Mouse (Mus musculus) hindbrain, embryonic 13.5 days (tissue): ENCODE measurements around the gene Abi3. TPM values are rescaled to one million over a fixed set of nuclear protein-coding genes. Genes with fewer than 3 reads are reported as not detected.

Source experiments
- ATAC-seq: fragments of 200-750 bp; cut with Nextera tagmentation; 2 replicates; pipeline ENCODE4 v1.8.0; 2017; ENCODE audit warnings: moderate TSS enrichment; ENCODE audit not compliant: low FRiP score
- H3K27ac ChIP-seq: fragments of 300-500 bp; sonication (generic); 2 replicates; pipeline ENCODE4 v1.5.1; 2015; ENCODE audit warnings: inconsistent platforms, mild to moderate bottlenecking, moderate library complexity
- H3K27me3 ChIP-seq: fragments of 300-500 bp; sonication (generic); 2 replicates; pipeline ENCODE4 v1.6.1; 2015; ENCODE audit warnings: mild to moderate bottlenecking, inconsistent platforms
- H3K36me3 ChIP-seq: fragments of 300-500 bp; sonication (generic); 2 replicates; pipeline ENCODE4 v1.6.1; 2015; ENCODE audit warnings: mild to moderate bottlenecking, inconsistent platforms
- H3K4me1 ChIP-seq: fragments of 300-500 bp; sonication (generic); replicated peaks from 2 replicates; pipeline ENCODE4 v1.6.1; 2015; ENCODE audit warnings: inconsistent platforms
- H3K4me2 ChIP-seq: fragments of 300-500 bp; sonication (generic); 2 replicates; pipeline ENCODE4 v1.6.1; 2015; ENCODE audit warnings: inconsistent platforms, mild to moderate bottlenecking, moderate library complexity
- H3K4me3 ChIP-seq: fragments of 300-500 bp; sonication (generic); 2 replicates; pipeline ENCODE4 v1.5.1; 2015; ENCODE audit warnings: mild to moderate bottlenecking, inconsistent platforms
- H3K9ac ChIP-seq: fragments of 300-500 bp; sonication (generic); 2 replicates; pipeline ENCODE4 v1.6.1; 2015; ENCODE audit warnings: mild to moderate bottlenecking, inconsistent platforms
- H3K9me3 ChIP-seq: fragments of 300-500 bp; sonication (generic); 2 replicates; pipeline ENCODE4 v1.6.1; 2016; ENCODE audit warnings: inconsistent platforms
- WGBS: fragments of 180-500 bp; shearing (Covaris S2); methylation state at CpG from one replicate; pipeline ENCODE4 v1.1.7; 2015; 5-methylcytosine and 5-hydroxymethylcytosine counted together
- polyA plus RNA-seq: library from polyadenylated mRNA; unstranded; fragments of >200 nt; fragmentation: Nextera tagmentation; extraction: Ambion mirVana; gene quantifications from 2 replicates; pipeline ENCODE4 v1.2.1, GENCODE M21; 2015

Abi3 gene
- polyA plus RNA-seq, 1 experiment from 2014 or later, result 2.1 TPM

- Histone ChIP-seq H3K9me3 (no peaks in the 10 kb centered on the region), H3K27me3 (no peaks in the 10 kb centered on the region), H3K4me1 (no peaks in the 10 kb centered on the region), H3K36me3 (no peaks in the 10 kb centered on the region), H3K9ac (no peak overlapping the region), H3K4me2 (no peak overlapping the region), H3K4me3 (no peak overlapping the region), H3K27ac (no peak overlapping the region)
- WGBS, result 83% methylated on average over 9 of the region's 9 CpGs
- ATAC-seq, result no peak
These were observed 26.9 kb downstream of the Abi3 start for GRCm38 (mm10) chr11:95815412-95815811.

GRCm38 (mm10) chr11:95814857-95815256 lies 27.4 kb downstream of the Abi3 start:
- H3K27me3 ChIP-seq, result no peaks in the 10 kb centered on the region
- H3K4me1 ChIP-seq, result no peaks in the 10 kb centered on the region
- no peaks in the 10 kb centered on the region for H3K9me3 ChIP-seq
- H3K27ac ChIP-seq, result no peak overlapping the region
- no peak overlapping the region for H3K9ac ChIP-seq
- no peak for ATAC-seq
- WGBS, result 80% methylated on average over 5 of the region's 5 CpGs
- no peak overlapping the region for H3K4me3 ChIP-seq
- H3K36me3 ChIP-seq, result no peaks in the 10 kb centered on the region
- H3K4me2 ChIP-seq, result no peak overlapping the region

GRCm38 (mm10) chr11:95814101-95814500 lies 28.2 kb downstream of the Abi3 start:
- H3K4me1 ChIP-seq, result 0 out of 2 replicates have a peak, but pooled peaks cover 3% of the 10 kb centered on the region
- no peaks in the 10 kb centered on the region for H3K36me3 ChIP-seq
- no peak overlapping the region for H3K27ac ChIP-seq
- no peaks in the 10 kb centered on the region for H3K27me3 ChIP-seq
- no peak overlapping the region for H3K9ac ChIP-seq
- no peak for ATAC-seq
- WGBS, result 93% methylated on average over 2 of the region's 2 CpGs
- H3K4me2 ChIP-seq, result no peak overlapping the region
- no peak overlapping the region for H3K4me3 ChIP-seq
- H3K9me3 ChIP-seq, result no peaks in the 10 kb centered on the region

GRCm38 (mm10) chr11:95812224-95812623 lies 30.1 kb downstream of the Abi3 start:
- Histone ChIP-seq H3K27ac (no peak overlapping the region), H3K4me1 (0 out of 2 replicates have a peak, but pooled peaks cover 3% of the 10 kb centered on the region), H3K27me3 (no peaks in the 10 kb centered on the region), H3K4me2 (no peak overlapping the region), H3K4me3 (no peak overlapping the region), H3K36me3 (no peaks in the 10 kb centered on the region), H3K9ac (no peak overlapping the region), H3K9me3 (no peaks in the 10 kb centered on the region)
- 62% methylated on average over 4 of the region's 4 CpGs for WGBS
- no peak for ATAC-seq

GRCm38 (mm10) chr11:95811741-95812140 lies 30.5 kb downstream of the Abi3 start:
- Histone ChIP-seq H3K4me2 (no peak overlapping the region), H3K4me1 (0 out of 2 replicates have a peak, but pooled peaks cover 3% of the 10 kb centered on the region), H3K4me3 (no peak overlapping the region), H3K27me3 (no peaks in the 10 kb centered on the region), H3K27ac (no peak overlapping the region), H3K36me3 (no peaks in the 10 kb centered on the region), H3K9ac (no peak overlapping the region), H3K9me3 (no peaks in the 10 kb centered on the region)
- 86% methylated on average over 6 of the region's 6 CpGs for WGBS
- ATAC-seq, result no peak

GRCm38 (mm10) chr11:95810828-95811227 lies 31.4 kb downstream of the Abi3 start:
- Histone ChIP-seq H3K27ac (no peak overlapping the region), H3K36me3 (no peaks in the 10 kb centered on the region), H3K9ac (no peak overlapping the region), H3K4me1 (0 out of 2 replicates have a peak, but pooled peaks cover 3% of the 10 kb centered on the region), H3K9me3 (no peaks in the 10 kb centered on the region), H3K4me2 (no peak overlapping the region), H3K4me3 (no peak overlapping the region), H3K27me3 (no peaks in the 10 kb centered on the region)
- ATAC-seq, result no peak
- 69% methylated on average over 7 of the region's 7 CpGs for WGBS

GRCm38 (mm10) chr11:95809603-95810002 lies 32.7 kb downstream of the Abi3 start:
- no peaks in the 10 kb centered on the region for H3K27me3 ChIP-seq
- H3K9ac ChIP-seq, result no peak overlapping the region
- H3K27ac ChIP-seq, result no peak overlapping the region
- no peaks in the 10 kb centered on the region for H3K9me3 ChIP-seq
- no peak overlapping the region for H3K4me2 ChIP-seq
- no peak for ATAC-seq
- H3K36me3 ChIP-seq, result no peaks in the 10 kb centered on the region
- H3K4me3 ChIP-seq, result no peak overlapping the region
- H3K4me1 ChIP-seq, result 0 out of 2 replicates have a peak, but pooled peaks cover 3% of the 10 kb centered on the region
- WGBS, result 12% methylated on average over 5 of the region's 5 CpGs

- H3K9me3 ChIP-seq, result no peaks in the 10 kb centered on the region
- no peak for ATAC-seq
- 76% methylated on average over 5 of the region's 5 CpGs for WGBS
- H3K27me3 ChIP-seq, result no peaks in the 10 kb centered on the region
- H3K4me1 ChIP-seq, result 0 out of 2 replicates have a peak, but pooled peaks cover 3% of the 10 kb centered on the region
- no peaks in the 10 kb centered on the region for H3K36me3 ChIP-seq
- no peak overlapping the region for H3K4me3 ChIP-seq
- H3K9ac ChIP-seq, result no peak overlapping the region
- H3K4me2 ChIP-seq, result no peak overlapping the region
- no peak overlapping the region for H3K27ac ChIP-seq
These were observed 33.7 kb downstream of the Abi3 start for GRCm38 (mm10) chr11:95808448-95809011.

- Histone ChIP-seq H3K9me3 (no peaks in the 10 kb centered on the region), H3K4me1 (0 out of 2 replicates have a peak, but pooled peaks cover 3% of the 10 kb centered on the region), H3K9ac (no peak overlapping the region), H3K36me3 (no peaks in the 10 kb centered on the region), H3K27me3 (no peaks in the 10 kb centered on the region), H3K27ac (no peak overlapping the region), H3K4me3 (no peak overlapping the region), H3K4me2 (no peak overlapping the region)
- ATAC-seq, result no peak
- WGBS, result 98% methylated on average over 5 of the region's 5 CpGs
These were observed 34.4 kb downstream of the Abi3 start for GRCm38 (mm10) chr11:95807884-95808283.

GRCm38 (mm10) chr11:95805527-95805926 lies 36.7 kb downstream of the Abi3 start:
- Histone ChIP-seq H3K27ac (no peak overlapping the region), H3K4me3 (no peak overlapping the region), H3K4me2 (no peak overlapping the region), H3K4me1 (0 out of 2 replicates have a peak, but pooled peaks cover 3% of the 10 kb centered on the region), H3K9me3 (no peaks in the 10 kb centered on the region), H3K36me3 (no peaks in the 10 kb centered on the region), H3K9ac (no peak overlapping the region), H3K27me3 (no peaks in the 10 kb centered on the region)
- 60% methylated on average over 3 of the region's 3 CpGs for WGBS
- no peak for ATAC-seq

GRCm38 (mm10) chr11:95805010-95805409 lies 37.3 kb downstream of the Abi3 start:
- Histone ChIP-seq H3K9me3 (no peaks in the 10 kb centered on the region), H3K27ac (no peak overlapping the region), H3K4me2 (no peak overlapping the region), H3K4me1 (0 out of 2 replicates have a peak, but pooled peaks cover 3% of the 10 kb centered on the region), H3K9ac (no peak overlapping the region), H3K4me3 (no peak overlapping the region), H3K27me3 (no peaks in the 10 kb centered on the region), H3K36me3 (no peaks in the 10 kb centered on the region)
- ATAC-seq, result no peak
- 79% methylated on average over 5 of the region's 5 CpGs for WGBS

GRCm38 (mm10) chr11:95795582-95795981 lies 46.7 kb downstream of the Abi3 start:
- Histone ChIP-seq H3K9ac (no peak overlapping the region), H3K4me3 (no peak overlapping the region), H3K4me2 (no peak overlapping the region), H3K9me3 (no peaks in the 10 kb centered on the region), H3K4me1 (peaks cover 9% of the 10 kb centered on the region), H3K27ac (no peak overlapping the region), H3K27me3 (peaks cover 22% of the 10 kb centered on the region), H3K36me3 (no peaks in the 10 kb centered on the region)
- ATAC-seq, result no peak
- 77% methylated on average over 5 of the region's 5 CpGs for WGBS

GRCm38 (mm10) chr11:95794201-95794600 lies 48.1 kb downstream of the Abi3 start:
- no peak overlapping the region for H3K4me3 ChIP-seq
- no peak for ATAC-seq
- H3K9me3 ChIP-seq, result no peaks in the 10 kb centered on the region
- WGBS, result 79% methylated on average over 5 of the region's 5 CpGs
- H3K27me3 ChIP-seq, result peaks cover 22% of the 10 kb centered on the region
- H3K9ac ChIP-seq, result no peak overlapping the region
- H3K4me1 ChIP-seq, result peaks cover 9% of the 10 kb centered on the region
- no peak overlapping the region for H3K4me2 ChIP-seq
- no peak overlapping the region for H3K27ac ChIP-seq
- no peaks in the 10 kb centered on the region for H3K36me3 ChIP-seq
